Mouse (Mus musculus): ENCODE results near the gene Tmtc2.

- TF ChIP-seq CTCF (IDR thresholded peaks at IDR 0.05; ENCODE audit: borderline replicate concordance, extremely low read depth, insufficient read depth, insufficient read length) (no peak), POLR2A (IDR thresholded peaks at IDR 0.05; ENCODE audit: borderline replicate concordance, extremely low read depth, insufficient read depth, insufficient read length, poor library complexity, severe bottlenecking) (no peak)
Observed at GRCm38 (mm10) chr10:105401754-105402480, 172.3 kb downstream of the Tmtc2 start.
